Comparison of ENCODE assay signal across 12 mouse cellular contexts in genomic region chr1:177573017-177573725, GRCm38 (mm10).
DNase-seq lines count a peak whose midpoint lies in the region; ATAC-seq and TF ChIP-seq lines count a peak whose summit lies in the region.
"Had no signal": no experiment of that assay in that cellular context is flagged by ENCODE, and none has a peak within 500 bp of the region (broad histone marks: within the 10 kb centered on the region; RNA-seq: fewer than 3 reads in every experiment).

No protein-coding gene starts in this region.

- ATAC-seq in midbrain, postnatal 0 days (ENCODE audit: low FRiP score), result peak; percentile 38; the same call in 1 of the 2 replicates
- no peak for ATAC-seq in heart, embryonic 11.5 days (replicated peaks; ENCODE audit: insufficient number of reproducible peaks, low FRiP score, low TSS enrichment)
- ATAC-seq: intestine, embryonic 16.5 days had no signal

- peak; percentile 89 for DNase-seq in midbrain, postnatal 0 days (ENCODE audit: low spot score)
- DNase-seq in midbrain, embryonic 10.5 days (ENCODE audit: low spot score), result no peak
- peak; percentile 64 to 66 for DNase-seq in frontal cortex, postnatal 10 days (ENCODE audit: low spot score in 2 of 2)
- peak; percentile 79 to 85 for DNase-seq in left cerebral cortex, adult 18-20 months (ENCODE audit: low spot score in 2 of 2)
- no peak for DNase-seq in lung, postnatal 36 days
- no peak for DNase-seq in kidney, postnatal 14 days
- no peak for DNase-seq in testis, postnatal 10 days (ENCODE audit: low spot score)
- DNase-seq: adrenal gland, adult 8-10 months had no signal

- H3K9ac ChIP-seq in midbrain, postnatal 0 days (replicated peaks; ENCODE audit: low read length, poor library complexity, severe bottlenecking), result no peak overlapping the region
- H3K9ac ChIP-seq in heart, embryonic 11.5 days (ENCODE audit: low read depth, low read length), result no peak overlapping the region
- H3K9ac ChIP-seq: liver, embryonic 14.5 days had no signal

- no peaks in the 10 kb centered on the region for H3K36me3 ChIP-seq in midbrain, postnatal 0 days (ENCODE audit: insufficient read depth, low read length)
- H3K36me3 ChIP-seq in midbrain, embryonic 10.5 days, result no peaks in the 10 kb centered on the region
- no peaks in the 10 kb centered on the region for H3K36me3 ChIP-seq in heart, embryonic 11.5 days (ENCODE audit: control insufficient read depth, insufficient read depth, low read length)

- no peaks in the 10 kb centered on the region for H3K27me3 ChIP-seq in midbrain, postnatal 0 days (ENCODE audit: insufficient read depth, low read length)
- H3K27me3 ChIP-seq in midbrain, embryonic 10.5 days (ENCODE audit: low read depth, poor library complexity, severe bottlenecking), result no peaks in the 10 kb centered on the region
- no peaks in the 10 kb centered on the region for H3K27me3 ChIP-seq in heart, embryonic 11.5 days (ENCODE audit: control insufficient read depth, insufficient read depth, low read length)

- H3K4me1 ChIP-seq in midbrain, postnatal 0 days (ENCODE audit: insufficient read depth, low read length), result no peaks in the 10 kb centered on the region
- no peaks in the 10 kb centered on the region for H3K4me1 ChIP-seq in midbrain, embryonic 10.5 days
- no peaks in the 10 kb centered on the region for H3K4me1 ChIP-seq in heart, embryonic 11.5 days (ENCODE audit: control insufficient read depth, insufficient read depth, low read length)

- no peak overlapping the region for H3K4me3 ChIP-seq in midbrain, postnatal 0 days (ENCODE audit: low read depth, low read length)
- H3K4me3 ChIP-seq in midbrain, embryonic 10.5 days, result no peak overlapping the region
- H3K4me3 ChIP-seq in heart, embryonic 11.5 days (ENCODE audit: low read depth, low read length), result no peak overlapping the region
- H3K4me3 ChIP-seq: erythroblast, embryonic 14.5 days had no signal

- H3K9me3 ChIP-seq in midbrain, postnatal 0 days (ENCODE audit: low read length), result no peaks in the 10 kb centered on the region
- H3K9me3 ChIP-seq in midbrain, embryonic 10.5 days (replicated peaks), result no peaks in the 10 kb centered on the region
- H3K9me3 ChIP-seq in heart, embryonic 11.5 days (replicated peaks; ENCODE audit: control insufficient read depth, low read length), result no peaks in the 10 kb centered on the region

- 80% methylated on average over 17 of the region's 17 CpGs for WGBS in midbrain, postnatal 0 days
- WGBS in midbrain, embryonic 10.5 days, result 90% methylated on average over 17 of the region's 17 CpGs
- WGBS in heart, embryonic 11.5 days (ENCODE audit: insufficient replicate concordance), result 79% methylated on average over 17 of the region's 17 CpGs

- H3K4me2 ChIP-seq in midbrain, postnatal 0 days (ENCODE audit: low read depth, low read length, poor library complexity, severe bottlenecking), result no peak overlapping the region
- no peak overlapping the region for H3K4me2 ChIP-seq in heart, embryonic 11.5 days

- TF ChIP-seq CTCF in midbrain, postnatal 0 days (IDR thresholded peaks at IDR 0.05), result no peak

- H3K27ac ChIP-seq in midbrain, postnatal 0 days (ENCODE audit: low read depth, low read length), result no peak overlapping the region
- no peak overlapping the region for H3K27ac ChIP-seq in midbrain, embryonic 10.5 days (replicated peaks)
- no peak overlapping the region for H3K27ac ChIP-seq in heart, embryonic 11.5 days (ENCODE audit: low read depth, low read length)
- H3K27ac ChIP-seq: liver, embryonic 14.5 days had no signal

Comparison
In these comparisons a context has a peak if more than half of its experiments do, and no peak if none do; other contexts are left out.
1. DNase-seq: peak in midbrain, postnatal 0 days (single experiment), frontal cortex, postnatal 10 days (2 of 2) and left cerebral cortex, adult 18-20 months (2 of 2); none in midbrain, embryonic 10.5 days (single experiment), lung, postnatal 36 days (single experiment), kidney, postnatal 14 days (single experiment) and testis, postnatal 10 days (single experiment).